Mouse (Mus musculus) C2C12 (cell line): ENCODE results near the gene Hoxa7. TPM values are rescaled to one million over a fixed set of nuclear protein-coding genes. Genes with fewer than 3 reads are reported as not detected.

ENCODE experiments used
- H3K27me3 ChIP-seq: one replicate; pipeline ENCODE4 v1.6.1; 2011; ENCODE audit not compliant: control insufficient read depth, insufficient read depth, insufficient read length
- H3K36me3 ChIP-seq: one replicate; pipeline ENCODE4 v1.6.1; 2011; ENCODE audit not compliant: control insufficient read depth, insufficient read depth
- H3K4me3 ChIP-seq: one replicate; pipeline ENCODE4 v1.5.1; 2011; ENCODE audit warnings: mild to moderate bottlenecking, control low read depth; ENCODE audit not compliant: poor library complexity, insufficient read depth, severe bottlenecking
- H3K79me2 ChIP-seq: one replicate; pipeline ENCODE4 v1.6.1; 2011; ENCODE audit not compliant: control insufficient read depth, insufficient read depth
- H3K79me3 ChIP-seq: one replicate; pipeline ENCODE4 v1.6.1; 2011; ENCODE audit warnings: low read depth, control low read depth
- H3ac ChIP-seq: one replicate; pipeline ENCODE3; 2011; ENCODE audit warnings: low read depth; ENCODE audit not compliant: control insufficient read depth, insufficient read length
- CEBPB ChIP-seq: IDR thresholded peaks from one replicate; pipeline ENCODE4 v1.6.1; 2011; ENCODE audit warnings: low read depth, mild to moderate bottlenecking, control low read depth, moderate library complexity
- CTCF ChIP-seq: IDR thresholded peaks from one replicate; pipeline ENCODE4 v1.5.1; 2011; ENCODE audit not compliant: control insufficient read depth, insufficient read depth, insufficient read length
- FOSL1 ChIP-seq: IDR thresholded peaks from one replicate; pipeline ENCODE4 v1.8.0; 2011; ENCODE audit warnings: mild to moderate bottlenecking, low read length; ENCODE audit not compliant: poor library complexity, insufficient read depth, severe bottlenecking
- MAX ChIP-seq: IDR thresholded peaks from one replicate; pipeline ENCODE4 v1.6.1; 2011; ENCODE audit warnings: mild to moderate bottlenecking, control low read depth
- MYOD1 ChIP-seq: IDR thresholded peaks from one replicate; pipeline ENCODE4 v1.6.1; 2011; ENCODE audit warnings: low read depth; ENCODE audit not compliant: control insufficient read depth, insufficient read length
- MYOG ChIP-seq: IDR thresholded peaks from one replicate; pipeline ENCODE4 v1.6.1; 2011; ENCODE audit not compliant: control insufficient read depth, insufficient read length; ENCODE audit errors: extremely low read depth
- USF1 ChIP-seq: IDR thresholded peaks from one replicate; pipeline ENCODE4 v1.6.1; 2011; ENCODE audit warnings: low read depth, mild to moderate bottlenecking, control low read depth, moderate library complexity
- polyA plus RNA-seq: library from polyadenylated mRNA; unstranded; fragments of >200 nt; fragmentation: generic; extraction: Trizol; gene quantifications from one replicate; pipeline ENCODE4 v1.2.1, GENCODE M21; 2012; ENCODE audit warnings: missing spikeins

The Hoxa7 gene
- polyA plus RNA-seq, 1 experiment, result 7.5 TPM

GRCm38 (mm10) chr6:52201269-52201668 lies 20.4 kb downstream of the Hoxa7 start:
- Histone ChIP-seq H3K27me3 (no peaks in the 10 kb centered on the region), H3K4me3 (no peak overlapping the region), H3K79me3 (no peaks in the 10 kb centered on the region), H3K79me2 (no peaks in the 10 kb centered on the region), H3ac (no peak overlapping the region), H3K36me3 (peaks cover 34% of the 10 kb centered on the region)
- TF ChIP-seq MAX, result no peak
- no peak for TF ChIP-seq FOSL1
- no peak for TF ChIP-seq MYOG
- no peak for TF ChIP-seq CTCF
- TF ChIP-seq CEBPB, result no peak
- no peak for TF ChIP-seq MYOD1
- TF ChIP-seq USF1, result no peak

- H3K27me3 ChIP-seq, result no peaks in the 10 kb centered on the region
- TF ChIP-seq FOSL1 (no peak), CTCF (no peak), USF1 (no peak), CEBPB (no peak), MAX (no peak), MYOD1 (no peak), MYOG (no peak)
- peaks cover 29% of the 10 kb centered on the region for H3K36me3 ChIP-seq
- no peak overlapping the region for H3K4me3 ChIP-seq
- no peaks in the 10 kb centered on the region for H3K79me3 ChIP-seq
- no peak overlapping the region for H3ac ChIP-seq
- no peaks in the 10 kb centered on the region for H3K79me2 ChIP-seq
Observed at GRCm38 (mm10) chr6:52200751-52201250, 20.9 kb downstream of the Hoxa7 start.

- no peaks in the 10 kb centered on the region for H3K79me2 ChIP-seq
- no peak overlapping the region for H3ac ChIP-seq
- H3K36me3 ChIP-seq, result peaks cover 23% of the 10 kb centered on the region
- no peaks in the 10 kb centered on the region for H3K27me3 ChIP-seq
- no peak overlapping the region for H3K4me3 ChIP-seq
- TF ChIP-seq FOSL1 (no peak), MYOD1 (no peak), USF1 (no peak), MAX (no peak), CTCF (no peak), CEBPB (no peak), MYOG (no peak)
- H3K79me3 ChIP-seq, result no peaks in the 10 kb centered on the region
Observed at GRCm38 (mm10) chr6:52200073-52200750, 21.4 kb downstream of the Hoxa7 start.

GRCm38 (mm10) chr6:52197271-52197670 lies 24.4 kb downstream of the Hoxa7 start:
- Histone ChIP-seq H3ac (no peak overlapping the region), H3K36me3 (peaks cover 9% of the 10 kb centered on the region), H3K79me3 (no peaks in the 10 kb centered on the region), H3K79me2 (no peaks in the 10 kb centered on the region), H3K27me3 (no peaks in the 10 kb centered on the region), H3K4me3 (no peak overlapping the region)
- TF ChIP-seq USF1 (no peak), MAX (no peak), MYOG (no peak), MYOD1 (no peak), CEBPB (no peak)

- H3K79me2 ChIP-seq, result no peaks in the 10 kb centered on the region
- H3K27me3 ChIP-seq, result no peaks in the 10 kb centered on the region
- no peaks in the 10 kb centered on the region for H3K79me3 ChIP-seq
- no peak for TF ChIP-seq MAX
- no peak for TF ChIP-seq CEBPB
- TF ChIP-seq CTCF, result no peak
- TF ChIP-seq MYOG, result no peak
- no peak for TF ChIP-seq MYOD1
- no peak for TF ChIP-seq USF1
- no peak for TF ChIP-seq FOSL1
- H3K36me3 ChIP-seq, result peaks cover 9% of the 10 kb centered on the region
- H3K4me3 ChIP-seq, result no peak overlapping the region
- no peak overlapping the region for H3ac ChIP-seq
Observed at GRCm38 (mm10) chr6:52196811-52197210, 24.8 kb downstream of the Hoxa7 start.

GRCm38 (mm10) chr6:52194690-52195089 lies 27.0 kb downstream of the Hoxa7 start:
- no peak overlapping the region for H3ac ChIP-seq
- H3K79me2 ChIP-seq, result no peaks in the 10 kb centered on the region
- TF ChIP-seq USF1 (no peak), CTCF (no peak), MYOG (no peak), CEBPB (no peak), MAX (no peak), FOSL1 (no peak), MYOD1 (no peak)
- H3K4me3 ChIP-seq, result no peak overlapping the region
- H3K27me3 ChIP-seq, result no peaks in the 10 kb centered on the region
- peaks cover 3% of the 10 kb centered on the region for H3K36me3 ChIP-seq
- no peaks in the 10 kb centered on the region for H3K79me3 ChIP-seq
